Mouse (Mus musculus) kidney, postnatal 10 days (tissue): ENCODE results near the gene Usp40.
"Not testable (repeated sequence)": the region's sequence is repeated elsewhere in the genome, so short reads cannot be mapped to it uniquely, and the experiment has no call there.

ENCODE experiments used
- DNase-seq: peaks from one replicate; pipeline ENCODE4 v3.0.0; 2021; ENCODE audit warnings: mixed read lengths

Usp40 gene

GRCm38 (mm10) chr1:88008211-88008697, at the start of gene Usp40:
Gene Usp40, minus strand, starts transcription at chr1:88008551.
- peak; percentile 89 for DNase-seq

GRCm38 (mm10) chr1:88055088-88055487, 46.7 kb upstream of the Usp40 start, which contains the start of gene Ugt1a10:
Gene Ugt1a10, plus strand, starts transcription at chr1:88055388.
- no peak for DNase-seq

GRCm38 (mm10) chr1:88047408-88047807, 39.1 kb upstream of the Usp40 start:
- not testable (repeated sequence) for DNase-seq

- peak; percentile 16 for DNase-seq
Measured at GRCm38 (mm10) chr1:88044832-88045437, 36.6 kb upstream of the Usp40 start.

GRCm38 (mm10) chr1:88043044-88043443, 34.7 kb upstream of the Usp40 start:
- not testable (repeated sequence) for DNase-seq

GRCm38 (mm10) chr1:88025244-88025643, 16.9 kb upstream of the Usp40 start:
- not testable (repeated sequence) for DNase-seq

- DNase-seq, result no peak
Measured at GRCm38 (mm10) chr1:88015371-88015770, 7.0 kb upstream of the Usp40 start.

- no peak for DNase-seq
Measured at GRCm38 (mm10) chr1:88014671-88015070, 6.3 kb upstream of the Usp40 start.

GRCm38 (mm10) chr1:88014194-88014593, 5.8 kb upstream of the Usp40 start:
- DNase-seq, result no peak

- no peak for DNase-seq
Measured at GRCm38 (mm10) chr1:88013726-88014125, 5.4 kb upstream of the Usp40 start.

- no peak for DNase-seq
Measured at GRCm38 (mm10) chr1:88009521-88009920, 1.2 kb upstream of the Usp40 start.

- no peak for DNase-seq
Measured at GRCm38 (mm10) chr1:88008735-88009134, 384 bp upstream of the Usp40 start.

- DNase-seq, result no peak
Measured at GRCm38 (mm10) chr1:88007692-88008210, 600 bp downstream of the Usp40 start.

GRCm38 (mm10) chr1:87992716-87993115, 15.6 kb downstream of the Usp40 start:
- DNase-seq, result no peak

GRCm38 (mm10) chr1:87982291-87982690, 26.1 kb downstream of the Usp40 start:
- DNase-seq, result no peak

- DNase-seq, result no peak
Measured at GRCm38 (mm10) chr1:87970381-87970780, 38.0 kb downstream of the Usp40 start.

- no peak for DNase-seq
Measured at GRCm38 (mm10) chr1:87961459-87962167, 46.7 kb downstream of the Usp40 start.

- no peak for DNase-seq
Measured at GRCm38 (mm10) chr1:87960752-87961151, 47.6 kb downstream of the Usp40 start.

GRCm38 (mm10) chr1:87959998-87960431, 48.3 kb downstream of the Usp40 start:
- DNase-seq, result no peak

- no peak for DNase-seq
Measured at GRCm38 (mm10) chr1:87959532-87959931, 48.8 kb downstream of the Usp40 start.

GRCm38 (mm10) chr1:87958931-87959330, 49.4 kb downstream of the Usp40 start:
- no peak for DNase-seq

GRCm38 (mm10) chr1:87953073-87953472, 55.3 kb downstream of the Usp40 start:
- DNase-seq, result no peak

- no peak for DNase-seq
Measured at GRCm38 (mm10) chr1:87951641-87952040, 56.7 kb downstream of the Usp40 start.

- DNase-seq, result no peak
Measured at GRCm38 (mm10) chr1:87947681-87948091, 60.7 kb downstream of the Usp40 start.
